Mouse (Mus musculus) pancreas, adult 10 weeks (tissue): Measurements from ENCODE around the gene Gnrhr. TPM values are rescaled to one million over a fixed set of nuclear protein-coding genes. Genes with fewer than 3 reads are reported as not detected.

Experiments
- polyA plus RNA-seq: library from polyadenylated mRNA; stranded (reverse); fragments of 350-450 nt; fragmentation: Illumina TruSeq; extraction: RNeasy Lipid Tissue Mini Kit (QIAGEN cat#74804); gene quantifications from one replicate; pipeline ENCODE4 v1.2.3, GENCODE M21; 2015; ENCODE audit warnings: low read depth, low replicate concordance; ENCODE audit not compliant: insufficient read depth

Gene Gnrhr
- not detected for polyA plus RNA-seq

DNA sequence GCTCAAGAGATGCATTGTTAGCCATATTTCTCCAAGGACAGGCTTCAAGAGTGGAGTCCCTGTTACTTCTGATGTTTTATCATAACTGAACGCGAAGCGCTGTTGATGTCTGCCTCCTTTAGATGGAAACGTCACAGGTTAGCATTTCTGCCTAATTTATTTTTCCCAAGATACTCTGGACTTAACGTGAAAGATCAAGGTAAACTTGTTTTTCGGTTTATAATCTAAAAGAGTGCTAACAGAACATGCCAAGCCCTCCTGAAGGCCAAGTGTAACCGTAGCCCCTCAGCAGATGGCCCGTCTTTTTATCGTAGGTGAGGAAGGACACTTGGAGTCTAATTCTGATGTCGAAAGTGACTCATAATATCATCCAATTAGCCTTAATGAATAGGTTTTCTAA is at the start of gene Gnrhr:
Gene Gnrhr, minus strand, starts transcription at position 101 of the 400 bp plus-strand sequence.

GRCm38 (mm10) chr5:86172449-86173161 is 25.1 kb downstream of the Gnrhr start, which contains the start of gene Uba6:
Gene Uba6 (minus strand): TSS chr5:86172803.

Other genes with a start within 250 kb of the Gnrhr start
- 3.9 TPM for gene Cenpc1, start 132.3 kb downstream of the Gnrhr start, polyA plus RNA-seq
- not detected for gene Stap1, start 126.2 kb downstream of the Gnrhr start, polyA plus RNA-seq
- gene Uba6, start 25.1 kb downstream of the Gnrhr start, polyA plus RNA-seq, result 1.7 TPM
- not detected for gene Tmprss11c, start 91.4 kb upstream of the Gnrhr start, polyA plus RNA-seq
- not detected for gene Tmprss11d, start 175.5 kb upstream of the Gnrhr start, polyA plus RNA-seq